Mouse (Mus musculus): Measurements from ENCODE around the gene Smg6. TPM values are rescaled to one million over a fixed set of nuclear protein-coding genes. Genes with fewer than 3 reads are reported as not detected.
"Not testable (repeated sequence)": the region's sequence is repeated elsewhere in the genome, so short reads cannot be mapped to it uniquely, and the experiment has no call there.

Smg6 gene
- polyA plus RNA-seq, 1 experiment from 2014 or later: 21.0 TPM

DNA sequence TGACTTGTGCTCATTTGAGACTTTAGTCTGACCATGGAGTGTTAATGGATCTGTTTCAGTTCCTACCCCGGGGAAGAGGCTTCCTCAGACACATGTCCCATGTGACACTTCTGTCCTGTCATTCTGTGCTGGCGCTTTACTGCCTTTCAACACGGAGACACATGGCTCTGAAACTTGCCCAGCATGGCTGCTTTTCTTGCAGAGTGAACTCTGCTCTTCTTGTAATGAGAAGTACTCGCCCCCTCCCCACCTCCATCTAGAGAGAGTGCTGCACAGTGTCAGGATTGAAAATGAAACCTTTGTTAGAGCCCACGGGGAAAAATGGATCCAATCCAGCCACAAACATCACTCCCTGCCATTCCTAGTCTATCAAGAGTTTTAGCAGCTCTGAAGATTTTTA lies 62.5 kb downstream of the Smg6 start:
- H3K9me3 ChIP-seq: no peaks in the 10 kb centered on the region
- peak; percentile 11 for DNase-seq (ENCODE audit: low spot score)
- 46% methylated on average over 5 of the region's 5 CpGs for WGBS
- peaks cover 46% of the 10 kb centered on the region for H3K36me3 ChIP-seq (replicated peaks)
- no peaks in the 10 kb centered on the region for H3K27me3 ChIP-seq (replicated peaks; ENCODE audit: low read depth, poor library complexity, severe bottlenecking)
- H3K4me3 ChIP-seq: no peak overlapping the region
- peaks cover 12% of the 10 kb centered on the region for H3K4me1 ChIP-seq
- no peak overlapping the region for H3K27ac ChIP-seq (replicated peaks)

- peaks cover 41% of the 10 kb centered on the region for H3K36me3 ChIP-seq (replicated peaks)
- H3K27ac ChIP-seq (replicated peaks): no peak overlapping the region
- WGBS: 75% methylated on average over 2 of the region's 2 CpGs
Measured at GRCm38 (mm10) chr11:74989047-74989446, 63.4 kb downstream of the Smg6 start.

GRCm38 (mm10) chr11:74990501-74990900 lies 64.9 kb downstream of the Smg6 start:
- DNase-seq (ENCODE audit: low spot score): no peak
- Histone ChIP-seq H3K4me1 (peaks cover 12% of the 10 kb centered on the region), H3K36me3 (replicated peaks) (peaks cover 43% of the 10 kb centered on the region), H3K27ac (replicated peaks) (no peak overlapping the region), H3K27me3 (replicated peaks; ENCODE audit: low read depth, poor library complexity, severe bottlenecking) (no peaks in the 10 kb centered on the region), H3K4me3 (no peak overlapping the region), H3K9me3 (no peaks in the 10 kb centered on the region)
- 83% methylated on average over 5 of the region's 5 CpGs for WGBS

More at GRCm38 (mm10) chr11:74989047-74989446, 63.4 kb downstream of the Smg6 start:
- Histone ChIP-seq H3K9me3 (no peaks in the 10 kb centered on the region), H3K4me1 (peaks cover 12% of the 10 kb centered on the region), H3K4me3 (no peak overlapping the region), H3K27me3 (replicated peaks; ENCODE audit: low read depth, poor library complexity, severe bottlenecking) (no peaks in the 10 kb centered on the region)
- DNase-seq (ENCODE audit: low spot score): no peak

DNA sequence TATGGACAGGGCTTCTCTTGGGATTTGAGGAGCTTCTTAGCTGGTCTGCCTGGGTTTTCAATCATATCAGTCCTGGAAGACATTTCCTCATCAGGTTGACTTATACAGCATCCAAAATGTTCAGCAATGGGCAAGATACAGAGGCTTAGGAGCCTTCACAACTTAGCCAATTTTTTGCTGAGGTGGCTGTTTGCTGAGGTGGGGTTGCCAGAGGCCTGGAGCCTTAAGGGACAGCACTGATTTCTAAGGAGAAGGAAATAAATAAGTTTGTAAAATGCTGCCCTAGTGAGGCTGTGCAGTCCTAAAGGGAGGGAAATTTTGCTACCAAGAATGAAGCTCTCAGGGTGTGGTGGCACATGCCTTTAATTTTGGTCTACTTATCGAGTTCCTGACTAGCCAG lies 65.7 kb downstream of the Smg6 start:
- no peaks in the 10 kb centered on the region for H3K27me3 ChIP-seq (replicated peaks; ENCODE audit: low read depth, poor library complexity, severe bottlenecking)
- 97% methylated on average over 1 of the region's 1 CpGs for whole genome bisulfite sequencing
- H3K9me3 ChIP-seq: no peaks in the 10 kb centered on the region
- H3K4me1 ChIP-seq: peaks cover 12% of the 10 kb centered on the region
- no peak overlapping the region for H3K4me3 ChIP-seq
- no peak overlapping the region for H3K27ac ChIP-seq (replicated peaks)
- DNase-seq (ENCODE audit: low spot score): no peak
- peaks cover 46% of the 10 kb centered on the region for H3K36me3 ChIP-seq (replicated peaks)

DNA sequence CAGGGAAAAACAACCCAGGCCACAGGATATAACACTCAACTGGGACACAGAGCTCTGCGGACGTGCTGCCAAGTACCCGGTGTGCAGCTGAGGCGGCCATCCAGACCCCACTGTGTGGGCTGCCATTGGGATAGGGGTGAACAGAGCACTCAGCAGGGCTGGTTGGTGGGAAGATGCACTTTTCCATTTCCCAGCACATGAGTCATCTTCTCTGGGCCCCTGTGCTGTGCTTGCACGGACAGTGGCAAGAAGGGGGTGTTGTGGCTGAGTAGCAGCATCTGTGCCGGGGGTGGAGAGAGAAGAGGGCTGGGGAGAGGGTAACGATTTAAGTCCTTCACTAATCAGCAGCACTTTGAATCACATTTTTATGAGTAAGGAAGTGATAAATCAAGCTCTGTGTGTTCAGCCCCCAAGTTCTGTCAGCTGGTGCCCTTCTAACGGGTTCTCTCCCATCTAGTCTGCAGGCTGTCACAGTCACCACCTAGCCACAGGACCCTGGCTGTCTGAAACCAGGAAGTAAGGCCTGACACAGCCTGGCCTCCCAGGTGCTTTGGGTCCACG lies 66.9 kb downstream of the Smg6 start:
- 91% methylated on average over 9 of the region's 9 CpGs for WGBS
- Histone ChIP-seq H3K4me3 (no peak overlapping the region), H3K36me3 (replicated peaks) (peaks cover 58% of the 10 kb centered on the region), H3K27me3 (replicated peaks; ENCODE audit: low read depth, poor library complexity, severe bottlenecking) (no peaks in the 10 kb centered on the region), H3K9me3 (no peaks in the 10 kb centered on the region), H3K4me1 (peaks cover 12% of the 10 kb centered on the region), H3K27ac (replicated peaks) (no peak overlapping the region)
- no peak for DNase-seq (ENCODE audit: low spot score)

GRCm38 (mm10) chr11:74994141-74994540 lies 68.5 kb downstream of the Smg6 start:
- no peak for DNase-seq (ENCODE audit: low spot score)
- 91% methylated on average over 1 of the region's 1 CpGs for WGBS
- Histone ChIP-seq H3K27ac (replicated peaks) (no peak overlapping the region), H3K36me3 (replicated peaks) (peaks cover 71% of the 10 kb centered on the region), H3K4me3 (no peak overlapping the region), H3K9me3 (no peaks in the 10 kb centered on the region), H3K4me1 (peaks cover under 1% of the 10 kb centered on the region), H3K27me3 (replicated peaks; ENCODE audit: low read depth, poor library complexity, severe bottlenecking) (no peaks in the 10 kb centered on the region)

DNA sequence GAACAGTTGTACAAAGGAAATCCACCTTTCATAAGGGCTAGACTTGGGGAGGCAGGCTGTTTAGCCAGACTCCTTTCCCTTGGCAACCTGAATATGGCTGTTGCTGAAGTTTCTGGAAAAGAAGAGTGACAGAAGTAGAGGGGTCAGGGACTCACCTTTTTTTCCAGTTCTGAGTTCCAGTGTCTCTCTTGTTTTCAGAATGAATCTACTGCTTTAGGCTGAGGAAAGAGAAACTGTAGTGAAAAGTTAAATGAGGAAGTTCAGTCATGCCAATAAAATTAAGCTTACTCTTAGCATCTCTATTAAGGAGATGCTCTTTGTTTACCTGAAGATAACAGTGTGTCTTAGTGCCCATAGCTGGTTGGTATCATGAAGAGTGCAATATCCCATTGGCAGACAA lies 69.2 kb downstream of the Smg6 start:
- Histone ChIP-seq H3K27ac (replicated peaks) (no peak overlapping the region), H3K4me3 (no peak overlapping the region), H3K27me3 (replicated peaks; ENCODE audit: low read depth, poor library complexity, severe bottlenecking) (no peaks in the 10 kb centered on the region), H3K4me1 (no peaks in the 10 kb centered on the region), H3K36me3 (replicated peaks) (peaks cover 75% of the 10 kb centered on the region), H3K9me3 (no peaks in the 10 kb centered on the region)
- no peak for DNase-seq (ENCODE audit: low spot score)

- Histone ChIP-seq H3K27me3 (replicated peaks; ENCODE audit: low read depth, poor library complexity, severe bottlenecking) (no peaks in the 10 kb centered on the region), H3K9me3 (no peaks in the 10 kb centered on the region), H3K4me3 (no peak overlapping the region), H3K4me1 (peaks cover 9% of the 10 kb centered on the region), H3K27ac (replicated peaks) (no peak overlapping the region), H3K36me3 (replicated peaks) (peaks cover 62% of the 10 kb centered on the region)
- WGBS: 87% methylated on average over 1 of the region's 1 CpGs
- no peak for DNase-seq (ENCODE audit: low spot score)
Measured at GRCm38 (mm10) chr11:74996482-74996881, 70.9 kb downstream of the Smg6 start.

- Histone ChIP-seq H3K36me3 (replicated peaks) (peaks cover 41% of the 10 kb centered on the region), H3K27me3 (replicated peaks; ENCODE audit: low read depth, poor library complexity, severe bottlenecking) (no peaks in the 10 kb centered on the region), H3K9me3 (no peaks in the 10 kb centered on the region), H3K4me3 (no peak overlapping the region), H3K4me1 (peaks cover 10% of the 10 kb centered on the region), H3K27ac (replicated peaks) (peak overlapping the region; percentile 40)
- 72% methylated on average over 10 of the region's 10 CpGs for WGBS
- peak; percentile 17 for DNase-seq (ENCODE audit: low spot score)
Measured at GRCm38 (mm10) chr11:75000869-75001653, 75.4 kb downstream of the Smg6 start.

- no peak overlapping the region for H3K4me3 ChIP-seq
- peaks cover 16% of the 10 kb centered on the region for H3K4me1 ChIP-seq
- H3K27me3 ChIP-seq (replicated peaks; ENCODE audit: low read depth, poor library complexity, severe bottlenecking): no peaks in the 10 kb centered on the region
- no peaks in the 10 kb centered on the region for H3K36me3 ChIP-seq (replicated peaks)
- no peak for DNase-seq (ENCODE audit: low spot score)
- H3K9me3 ChIP-seq: no peaks in the 10 kb centered on the region
- no peak overlapping the region for H3K27ac ChIP-seq (replicated peaks)
- 74% methylated on average over 2 of the region's 2 CpGs for WGBS
Measured at GRCm38 (mm10) chr11:75008270-75008669, 82.6 kb downstream of the Smg6 start.

DNA sequence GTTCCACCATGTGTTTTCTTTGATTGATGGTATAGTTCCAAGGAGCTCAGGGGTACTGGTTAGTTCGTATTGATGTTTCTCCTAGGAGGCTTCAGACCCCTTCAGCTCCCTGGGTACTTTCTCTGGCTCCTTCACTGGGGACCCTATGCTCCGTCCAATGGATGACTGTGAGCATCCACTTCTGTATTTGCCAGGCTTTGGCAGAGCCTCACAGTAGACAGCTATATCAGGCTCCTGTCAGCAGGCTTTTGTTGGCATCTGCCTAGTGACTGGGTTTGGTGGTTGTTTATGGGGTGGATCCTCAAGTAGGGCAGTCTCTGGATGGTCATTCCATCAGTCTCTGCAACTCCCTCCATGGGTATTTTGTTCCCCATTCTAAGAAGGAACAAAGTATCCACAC lies 83.9 kb downstream of the Smg6 start:
- WGBS: 95% methylated on average over 2 of the region's 2 CpGs
- not testable (repeated sequence) for H3K36me3 ChIP-seq (replicated peaks); H3K27ac ChIP-seq (replicated peaks); H3K4me3 ChIP-seq; H3K9me3 ChIP-seq; DNase-seq (ENCODE audit: low spot score); H3K27me3 ChIP-seq (replicated peaks; ENCODE audit: low read depth, poor library complexity, severe bottlenecking)
- H3K4me1 ChIP-seq: peaks cover 28% of the 10 kb centered on the region

GRCm38 (mm10) chr11:75012997-75013694 lies 87.5 kb downstream of the Smg6 start:
- Histone ChIP-seq H3K27ac (replicated peaks) (peak overlapping the region; percentile 76), H3K36me3 (replicated peaks) (no peaks in the 10 kb centered on the region), H3K27me3 (replicated peaks; ENCODE audit: low read depth, poor library complexity, severe bottlenecking) (no peaks in the 10 kb centered on the region), H3K9me3 (no peaks in the 10 kb centered on the region), H3K4me1 (peaks cover 57% of the 10 kb centered on the region), H3K4me3 (peak overlapping the region; percentile 35; the same call in 1 of the 2 replicates)
- peak; percentile 55 for DNase-seq (ENCODE audit: low spot score)
- 31% methylated on average over 12 of the region's 12 CpGs for WGBS

Measured in embryonic facial prominence, embryonic 10.5 days (tissue).